Mouse (Mus musculus): ENCODE measurements around the gene Timp2. TPM values are rescaled to one million over a fixed set of nuclear protein-coding genes. Genes with fewer than 3 reads are reported as not detected.

Timp2 gene
- 56.4 and 57.5 TPM in 2 replicates for polyA plus RNA-seq (2015; fragmentation: Nextera tagmentation; extraction: Ambion mirVana)

DNA sequence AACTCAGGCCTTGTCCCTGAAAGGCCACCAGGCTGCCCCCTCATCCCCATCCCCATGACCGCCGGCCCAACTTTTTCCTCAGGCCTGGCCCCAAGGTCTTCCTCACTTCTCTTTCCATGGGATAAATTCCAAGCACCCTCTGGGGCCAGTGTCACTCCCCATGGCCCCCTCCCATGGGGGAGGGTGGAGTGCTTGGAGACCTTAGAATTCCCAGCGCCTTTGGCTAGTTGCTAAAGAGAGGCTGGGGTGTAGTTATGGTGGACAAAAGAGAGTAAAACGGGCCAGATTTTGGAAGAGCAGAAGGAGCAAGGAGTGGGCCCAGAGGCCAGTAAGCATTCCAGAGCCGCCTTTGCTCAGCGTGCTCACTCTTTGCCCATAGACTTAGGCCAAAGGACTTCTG lies at the start of gene Timp2:
Timp2 (minus strand) TSS at position 101 of the 400 bp plus-strand sequence.
- Histone ChIP-seq H3K9me3 (no peaks in the 10 kb centered on the region), H3K36me3 (no peaks in the 10 kb centered on the region), H3K4me3 (peak within 1 kb of the TSS; percentile 75), H3K9ac (peak within 1 kb of the TSS; percentile 95), H3K4me1 (replicated peaks) (peaks cover 35% of the 10 kb centered on the region), H3K27me3 (no peaks in the 10 kb centered on the region), H3K27ac (replicated peaks) (peak within 1 kb of the TSS; percentile 89), H3K4me2 (peak within 1 kb of the TSS; percentile 87)
- no peak for ATAC-seq (ENCODE audit: low read depth)
- 31% methylated on average over 6 of the region's 6 CpGs for WGBS

- Histone ChIP-seq H3K4me1 (replicated peaks) (peaks cover 15% of the 10 kb centered on the region), H3K36me3 (peaks cover 51% of the 10 kb centered on the region), H3K9me3 (no peaks in the 10 kb centered on the region), H3K27ac (replicated peaks) (no peak overlapping the region), H3K4me2 (no peak overlapping the region), H3K4me3 (no peak overlapping the region), H3K27me3 (no peaks in the 10 kb centered on the region), H3K9ac (no peak overlapping the region)
- WGBS = 95% methylated on average over 8 of the region's 8 CpGs
- ATAC-seq (ENCODE audit: low read depth) = no peak
Observed at GRCm38 (mm10) chr11:118405311-118405710, 49.8 kb upstream of the Timp2 start.

DNA sequence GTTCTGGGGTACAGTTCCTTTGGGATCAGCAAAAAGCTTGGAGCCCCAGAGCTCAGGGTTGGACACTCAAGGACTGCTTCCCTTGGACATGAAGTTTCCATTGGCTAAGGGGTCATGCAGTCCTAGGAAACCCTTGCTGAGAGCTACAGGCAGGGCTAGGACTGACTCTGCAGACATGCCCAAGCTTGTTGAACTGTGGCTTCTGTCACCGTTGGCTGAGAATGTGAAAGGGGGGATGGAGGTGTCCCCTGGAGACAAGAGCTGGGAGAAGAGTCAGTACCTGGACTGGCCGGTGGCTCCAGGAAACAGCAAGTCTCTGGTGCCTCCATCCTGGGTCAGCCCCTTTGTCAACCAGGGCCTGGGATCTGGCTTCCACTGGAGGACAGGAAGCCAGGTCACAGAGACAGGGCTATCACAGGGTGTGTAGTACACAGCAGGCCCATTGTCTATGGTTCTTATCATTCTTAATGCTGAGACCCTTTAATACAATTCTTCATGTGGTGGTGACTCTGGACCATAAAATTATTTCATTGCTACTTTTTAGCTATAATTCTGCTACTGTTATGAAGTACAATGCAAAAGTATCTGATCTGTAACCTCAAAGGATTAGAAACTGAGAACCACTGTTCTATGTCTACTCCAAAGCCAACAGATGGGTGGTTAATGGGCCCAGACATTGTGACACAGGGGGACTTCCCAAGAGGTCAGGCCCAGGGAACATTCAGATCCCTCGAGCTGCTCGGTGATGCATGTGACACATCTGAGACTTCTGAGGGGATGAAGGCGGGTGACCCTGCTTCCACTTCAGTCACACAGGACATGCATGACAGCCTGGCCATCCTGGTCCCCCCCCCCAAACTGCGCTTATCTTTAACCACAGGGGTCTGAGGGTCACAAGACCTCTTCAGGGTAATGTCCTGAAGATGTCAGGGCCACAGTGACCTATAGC lies 48.7 kb upstream of the Timp2 start:
- Histone ChIP-seq H3K27me3 (no peaks in the 10 kb centered on the region), H3K36me3 (peaks cover 42% of the 10 kb centered on the region), H3K9ac (no peak overlapping the region), H3K27ac (replicated peaks) (no peak overlapping the region), H3K4me1 (replicated peaks) (peaks cover 16% of the 10 kb centered on the region), H3K4me2 (no peak overlapping the region), H3K4me3 (no peak overlapping the region), H3K9me3 (no peaks in the 10 kb centered on the region)
- ATAC-seq (ENCODE audit: low read depth) = no peak
- 79% methylated on average over 6 of the region's 6 CpGs for WGBS

DNA sequence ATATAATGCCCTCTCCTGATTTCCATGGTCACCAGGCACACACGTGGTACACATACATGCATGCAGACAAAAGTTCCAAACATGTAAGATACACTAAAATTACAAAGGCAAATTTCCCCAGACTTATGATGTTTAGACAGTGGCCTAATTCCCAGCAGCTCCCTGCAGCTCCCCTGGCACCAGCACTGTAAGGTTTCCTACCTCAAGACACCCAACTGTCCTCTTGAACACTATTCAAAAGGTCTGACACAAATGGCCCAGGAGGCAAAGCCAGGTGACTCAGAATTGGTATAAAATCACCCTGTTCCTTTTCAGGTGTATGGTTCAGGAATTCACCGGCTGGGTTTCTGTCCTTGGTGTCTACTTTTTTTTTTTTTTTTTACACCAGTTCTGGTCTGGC lies 47.6 kb upstream of the Timp2 start:
- Histone ChIP-seq H3K4me2 (no peak overlapping the region), H3K9me3 (no peaks in the 10 kb centered on the region), H3K36me3 (peaks cover 32% of the 10 kb centered on the region), H3K4me1 (replicated peaks) (peaks cover 16% of the 10 kb centered on the region), H3K27ac (replicated peaks) (no peak overlapping the region), H3K4me3 (no peak overlapping the region), H3K9ac (no peak overlapping the region), H3K27me3 (no peaks in the 10 kb centered on the region)
- WGBS = 90% methylated on average over 2 of the region's 2 CpGs
- no peak for ATAC-seq (ENCODE audit: low read depth)

GRCm38 (mm10) chr11:118401760-118402280 lies 46.3 kb upstream of the Timp2 start, which contains the start of gene Lgals3bp:
TSS of gene Lgals3bp (minus strand) at chr11:118402092.
- WGBS = 59% methylated on average over 7 of the region's 7 CpGs
- H3K4me3 ChIP-seq = no peak within 1 kb of the TSS
- peaks cover 16% of the 10 kb centered on the region for H3K4me1 ChIP-seq (replicated peaks)
- no peaks in the 10 kb centered on the region for H3K9me3 ChIP-seq
- peak; percentile 24; the same call in 1 of the 2 replicates for ATAC-seq (ENCODE audit: low read depth)
- H3K4me2 ChIP-seq = no peak within 1 kb of the TSS
- no peak within 1 kb of the TSS for H3K9ac ChIP-seq
- no peaks in the 10 kb centered on the region for H3K27me3 ChIP-seq
- peaks cover 18% of the 10 kb centered on the region for H3K36me3 ChIP-seq
- no peak within 1 kb of the TSS for H3K27ac ChIP-seq (replicated peaks)

GRCm38 (mm10) chr11:118401195-118401594 lies 45.7 kb upstream of the Timp2 start:
- Histone ChIP-seq H3K9me3 (no peaks in the 10 kb centered on the region), H3K4me2 (no peak overlapping the region), H3K27me3 (no peaks in the 10 kb centered on the region), H3K36me3 (peaks cover 13% of the 10 kb centered on the region; the same call in 1 of the 2 replicates), H3K9ac (no peak overlapping the region), H3K4me1 (replicated peaks) (peaks cover 16% of the 10 kb centered on the region), H3K4me3 (no peak overlapping the region), H3K27ac (replicated peaks) (no peak overlapping the region)
- 85% methylated on average over 4 of the region's 4 CpGs for WGBS
- no peak for ATAC-seq (ENCODE audit: low read depth)

DNA sequence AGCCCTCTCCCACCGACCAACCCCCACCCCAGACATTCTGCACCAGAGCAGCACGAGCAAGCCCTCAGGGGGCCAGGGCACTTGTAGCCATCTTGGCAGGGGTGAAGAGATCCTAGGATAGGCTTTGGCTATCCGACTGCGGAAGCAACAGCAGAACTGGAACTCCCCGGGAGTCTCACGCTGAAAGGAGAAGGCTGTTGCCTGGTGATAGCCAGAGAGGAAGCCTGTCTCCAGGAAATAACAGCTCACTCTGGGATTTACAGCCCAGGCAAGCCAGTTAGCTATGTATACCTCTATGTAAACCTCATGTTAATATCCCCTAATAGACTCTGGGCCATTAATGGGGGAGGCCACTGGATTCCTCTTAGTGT lies 45.0 kb upstream of the Timp2 start:
- Histone ChIP-seq H3K4me2 (no peak overlapping the region), H3K36me3 (peaks cover 12% of the 10 kb centered on the region; the same call in 1 of the 2 replicates), H3K9me3 (no peaks in the 10 kb centered on the region), H3K9ac (no peak overlapping the region), H3K27ac (replicated peaks) (0 out of 2 replicates have a peak overlapping the region, but pooled peaks have one; percentile 9), H3K4me3 (no peak overlapping the region), H3K27me3 (no peaks in the 10 kb centered on the region), H3K4me1 (replicated peaks) (peaks cover 16% of the 10 kb centered on the region)
- WGBS = 28% methylated on average over 6 of the region's 6 CpGs
- ATAC-seq (ENCODE audit: low read depth) = no peak

GRCm38 (mm10) chr11:118399891-118400565 lies 44.5 kb upstream of the Timp2 start:
- ATAC-seq (ENCODE audit: low read depth) = no peak
- Histone ChIP-seq H3K27ac (replicated peaks) (0 out of 2 replicates have a peak overlapping the region, but pooled peaks have one; percentile 9), H3K9ac (no peak overlapping the region), H3K27me3 (no peaks in the 10 kb centered on the region), H3K9me3 (no peaks in the 10 kb centered on the region), H3K4me1 (replicated peaks) (peaks cover 17% of the 10 kb centered on the region), H3K4me2 (no peak overlapping the region), H3K4me3 (no peak overlapping the region), H3K36me3 (0 out of 2 replicates have a peak, but pooled peaks cover 7% of the 10 kb centered on the region)
- 69% methylated on average over 5 of the region's 5 CpGs for WGBS

DNA sequence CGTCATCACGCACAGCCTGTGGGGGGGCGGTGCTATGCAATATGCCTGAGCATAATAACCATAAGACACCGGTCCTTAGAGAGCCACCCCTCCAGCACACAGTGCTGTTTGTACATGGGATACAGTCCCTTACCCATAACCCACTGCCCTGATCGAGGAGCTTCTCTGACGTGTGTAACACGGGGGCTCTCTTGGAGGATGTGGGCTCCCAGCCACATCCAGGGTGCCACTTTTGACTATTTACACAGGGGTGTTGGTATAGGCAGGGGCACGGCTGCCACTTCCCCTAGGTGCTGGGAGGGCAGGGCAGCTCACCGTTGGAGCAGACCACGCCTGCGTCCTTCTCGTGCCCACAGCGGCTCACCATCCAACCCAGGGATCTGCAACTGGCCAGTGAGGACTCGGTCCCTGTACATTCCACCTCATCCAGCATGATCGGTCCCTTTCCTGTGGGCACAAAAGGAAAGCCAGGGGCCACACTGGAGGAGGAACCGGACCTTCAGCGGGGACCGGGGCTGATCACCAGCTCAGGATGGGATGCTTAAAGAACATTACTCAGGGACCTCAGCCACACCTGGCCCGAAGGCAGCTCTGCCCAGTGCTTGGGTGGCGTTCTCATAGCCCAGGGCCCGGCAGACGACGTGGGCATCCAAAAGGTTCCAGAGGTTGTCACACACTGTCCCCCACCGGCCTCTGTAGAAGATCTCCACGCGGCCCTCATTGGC lies 42.4 kb upstream of the Timp2 start:
- H3K4me3 ChIP-seq = no peak overlapping the region
- ATAC-seq (ENCODE audit: low read depth) = no peak

DNA sequence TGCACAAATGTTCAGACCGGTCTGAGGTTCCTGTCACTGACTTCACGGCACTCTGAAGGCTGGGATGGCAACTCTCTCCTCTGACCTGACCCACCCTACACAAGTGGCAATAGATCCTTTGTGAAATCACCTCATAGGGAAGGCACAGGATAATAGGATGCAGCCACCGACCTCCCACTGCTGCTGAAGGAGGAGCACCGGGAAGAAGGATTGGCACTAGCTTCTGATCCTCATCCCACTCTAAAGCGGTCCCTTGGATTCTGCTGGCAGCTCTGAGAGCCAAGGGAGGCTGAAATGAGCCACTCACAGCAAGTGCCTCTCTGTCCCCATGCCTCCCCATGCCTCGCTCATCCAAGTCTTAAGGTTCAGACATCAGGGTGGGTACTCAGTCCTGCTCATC lies 39.0 kb upstream of the Timp2 start:
- Histone ChIP-seq H3K4me1 (replicated peaks) (peaks cover 4% of the 10 kb centered on the region; the same call in 1 of the 2 replicates), H3K4me3 (no peak overlapping the region), H3K27ac (replicated peaks) (peak overlapping the region; percentile 64; the same call in 1 of the 2 replicates), H3K9me3 (no peaks in the 10 kb centered on the region), H3K36me3 (0 out of 2 replicates have a peak, but pooled peaks cover 7% of the 10 kb centered on the region), H3K9ac (0 out of 2 replicates have a peak overlapping the region, but pooled peaks have one; percentile 31), H3K27me3 (no peaks in the 10 kb centered on the region), H3K4me2 (no peak overlapping the region)
- WGBS = 63% methylated on average over 6 of the region's 6 CpGs
- no peak for ATAC-seq (ENCODE audit: low read depth)

More for the DNA sequence above, 42.4 kb upstream of the Timp2 start:
- no peak overlapping the region for H3K9ac ChIP-seq
- no peaks in the 10 kb centered on the region for H3K9me3 ChIP-seq
- H3K4me2 ChIP-seq = no peak overlapping the region
- H3K27me3 ChIP-seq = no peaks in the 10 kb centered on the region
- H3K27ac ChIP-seq (replicated peaks) = no peak overlapping the region
- H3K4me1 ChIP-seq (replicated peaks) = peaks cover 20% of the 10 kb centered on the region; the same call in 1 of the 2 replicates
- H3K36me3 ChIP-seq = 0 out of 2 replicates have a peak, but pooled peaks cover 7% of the 10 kb centered on the region
- 89% methylated on average over 26 of the region's 26 CpGs for WGBS

GRCm38 (mm10) chr11:118393991-118394390 lies 38.5 kb upstream of the Timp2 start:
- Histone ChIP-seq H3K9ac (no peak overlapping the region), H3K27ac (replicated peaks) (no peak overlapping the region), H3K9me3 (no peaks in the 10 kb centered on the region), H3K4me3 (no peak overlapping the region), H3K4me1 (replicated peaks) (peaks cover 4% of the 10 kb centered on the region; the same call in 1 of the 2 replicates), H3K27me3 (no peaks in the 10 kb centered on the region), H3K4me2 (no peak overlapping the region), H3K36me3 (0 out of 2 replicates have a peak, but pooled peaks cover 7% of the 10 kb centered on the region)
- ATAC-seq (ENCODE audit: low read depth) = no peak
- WGBS = 71% methylated on average over 5 of the region's 5 CpGs

Data from neural tube, embryonic 13.5 days (tissue).